Mouse (Mus musculus): ENCODE results near the gene Dhx34. TPM values are rescaled to one million over a fixed set of nuclear protein-coding genes. Genes with fewer than 3 reads are reported as not detected.
"Not testable (repeated sequence)": the region's sequence is repeated elsewhere in the genome, so short reads cannot be mapped to it uniquely, and the experiment has no call there.

Gene Dhx34
- total RNA-seq (2021) = 10 to 100 TPM; 10.7 to 12.5 TPM
- long read RNA-seq, full-length matches to known transcripts = 3 of 20 reads
- long read RNA-seq, partial matches to known transcripts = 8 of 20 reads
- long read RNA-seq, other reads (novel, unspliced or antisense) = 9 of 20 reads

DNA sequence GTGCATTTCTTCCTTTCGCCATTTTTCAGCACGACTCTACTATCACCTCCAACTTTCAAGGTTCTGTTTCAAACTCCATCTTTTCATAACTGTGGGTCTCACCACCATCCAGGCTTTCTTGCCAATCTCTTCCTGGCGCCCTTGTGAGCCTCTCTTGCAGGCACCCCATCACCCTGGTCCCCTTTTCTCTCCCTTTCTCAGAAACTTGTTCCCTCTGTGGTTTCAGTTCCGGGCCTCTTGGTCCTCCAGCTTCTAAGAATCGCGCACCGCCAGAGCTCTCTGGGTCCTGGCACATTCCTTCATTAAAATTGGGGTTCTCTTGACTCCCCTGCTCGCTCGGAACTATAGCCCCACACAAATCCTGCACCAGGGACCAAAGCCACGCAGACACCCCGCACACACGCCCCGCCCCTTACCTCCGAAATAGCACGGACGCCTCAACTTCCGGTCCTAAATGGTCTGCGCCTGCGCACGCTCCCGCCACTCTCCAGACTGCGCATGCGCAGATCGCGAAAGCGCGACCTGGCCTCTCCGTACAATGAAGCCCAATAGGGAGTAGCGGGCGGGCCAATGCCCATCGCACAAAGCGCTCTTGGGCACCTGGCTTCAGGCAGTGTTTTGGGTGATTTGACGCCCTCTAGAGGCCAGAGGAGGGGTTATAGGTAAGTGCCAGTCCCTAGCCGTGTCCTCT is at the start of gene Dhx34:
Dhx34 (minus strand) TSS at position 456 of the 691 bp plus-strand sequence.
- peak; percentile 92 to 97 for DNase-seq (ENCODE audit: low spot score in 2 of 2)

DNA sequence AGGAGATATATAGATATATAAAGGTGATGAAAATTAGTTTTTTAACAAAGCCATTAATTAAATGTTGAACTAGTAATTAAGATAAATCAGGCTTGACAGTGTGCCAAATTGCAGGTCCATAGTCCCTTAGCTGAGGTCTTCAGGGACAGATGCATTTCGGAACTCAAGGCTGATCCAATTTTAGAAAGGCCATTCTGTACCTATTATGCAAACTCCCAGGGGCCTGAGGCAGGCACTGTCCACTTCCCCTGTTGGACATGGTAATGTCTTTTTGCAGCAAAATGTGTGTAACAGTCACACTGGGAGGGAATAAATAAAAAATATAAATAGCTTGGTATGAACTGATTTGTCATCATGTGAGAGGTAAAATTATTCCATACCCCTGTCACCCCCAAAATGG is 49.3 kb upstream of the Dhx34 start:
- DNase-seq (ENCODE audit: low spot score in 2 of 2) = no peak

DNA sequence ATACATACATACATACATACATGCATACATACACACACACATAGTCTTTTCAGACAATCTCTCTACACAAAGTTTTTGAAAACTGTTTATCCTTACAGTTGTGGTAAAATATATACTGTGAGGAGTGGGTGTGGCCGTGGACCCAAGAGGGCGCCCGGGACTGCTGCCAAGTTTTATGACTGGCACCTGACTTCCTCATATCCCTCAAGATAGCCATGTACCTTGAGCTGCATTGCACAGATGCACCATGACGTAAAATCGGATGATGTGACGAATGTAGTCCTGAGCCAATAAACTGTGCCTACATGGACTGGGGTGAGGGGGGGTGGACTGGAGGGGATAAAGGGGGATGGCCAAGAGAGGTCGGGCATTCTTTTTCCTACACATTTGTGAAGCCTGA is 44.8 kb upstream of the Dhx34 start:
- not testable (repeated sequence) for DNase-seq (ENCODE audit: low spot score in 2 of 2)

DNA sequence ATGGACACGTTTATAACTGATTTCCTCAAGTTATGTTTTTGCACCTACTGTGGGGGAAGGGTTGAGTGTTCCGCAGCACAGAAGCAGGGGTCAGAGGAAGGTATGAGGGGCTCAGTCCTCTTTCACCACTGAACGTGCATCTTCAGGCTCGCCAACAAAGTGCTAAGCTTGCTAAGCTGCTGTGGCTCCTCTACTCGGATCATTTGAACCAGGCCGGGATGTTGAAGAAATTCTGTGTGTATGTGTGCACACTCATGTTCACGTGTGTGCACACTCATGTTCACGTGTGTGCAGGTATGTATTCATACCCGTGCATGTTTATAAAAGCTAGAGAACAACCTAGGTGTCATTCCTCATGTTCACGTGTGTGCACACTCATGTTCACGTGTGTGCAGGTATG is 44.0 kb upstream of the Dhx34 start:
- no peak for DNase-seq (ENCODE audit: low spot score in 2 of 2)

DNA sequence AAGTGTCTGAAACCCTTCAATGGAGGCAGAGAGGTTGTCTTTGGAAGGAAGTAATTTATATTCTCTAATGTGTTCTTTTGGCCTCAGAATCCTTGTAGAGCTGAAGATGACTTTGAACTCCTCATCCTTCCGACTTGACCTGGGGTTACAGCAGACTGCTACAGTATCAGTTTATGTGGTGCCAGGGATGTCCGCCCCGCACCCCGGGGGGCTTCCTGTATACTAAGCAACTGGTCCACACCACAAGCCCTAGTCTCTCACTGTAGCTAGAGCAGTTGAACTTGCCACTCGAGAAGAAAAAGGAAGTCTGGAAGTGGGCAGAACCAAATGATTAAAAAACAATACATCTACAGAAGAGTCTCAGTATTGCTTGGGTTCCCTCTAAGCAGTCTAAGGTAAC is 42.0 kb upstream of the Dhx34 start:
- no peak for DNase-seq (ENCODE audit: low spot score in 2 of 2)

DNA sequence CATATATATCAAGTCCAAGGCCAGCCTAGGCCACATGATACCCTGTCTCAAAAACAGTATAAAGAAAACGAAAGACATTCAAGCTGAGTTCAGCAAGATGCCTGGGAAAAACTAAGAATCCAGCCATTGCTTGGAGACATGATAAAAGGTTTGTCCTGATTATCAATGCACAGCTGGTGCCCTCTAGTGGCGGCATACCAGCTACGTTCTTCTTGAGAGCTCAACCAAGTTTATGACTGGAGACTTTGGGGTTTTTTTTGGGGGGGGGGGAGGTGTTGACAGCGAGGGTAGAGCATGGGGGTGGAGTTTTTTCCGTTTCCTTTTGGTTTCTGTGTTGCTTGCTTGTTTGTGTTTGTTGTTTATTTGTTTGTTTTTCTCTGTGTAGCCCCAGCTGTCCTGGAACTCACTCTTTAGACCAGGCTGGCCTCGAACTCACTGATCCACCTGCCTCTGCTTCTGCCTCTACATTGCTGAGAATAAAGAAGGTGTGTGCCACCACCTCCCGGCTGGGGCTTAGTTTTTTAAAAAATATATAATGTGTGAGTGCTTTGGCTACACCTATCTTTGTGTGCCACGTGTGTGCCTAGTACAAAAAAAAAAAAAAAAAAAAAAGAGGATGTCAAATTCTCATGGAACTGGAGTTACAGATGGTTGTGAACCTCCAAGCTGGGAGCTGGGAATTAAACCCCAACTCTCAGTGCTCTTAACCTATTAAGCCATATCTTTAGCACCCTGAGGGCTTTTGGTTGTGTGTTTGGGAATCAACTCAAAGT is 41.4 kb upstream of the Dhx34 start:
- peak; percentile 50 to 86 for DNase-seq (ENCODE audit: low spot score in 2 of 2)

DNA sequence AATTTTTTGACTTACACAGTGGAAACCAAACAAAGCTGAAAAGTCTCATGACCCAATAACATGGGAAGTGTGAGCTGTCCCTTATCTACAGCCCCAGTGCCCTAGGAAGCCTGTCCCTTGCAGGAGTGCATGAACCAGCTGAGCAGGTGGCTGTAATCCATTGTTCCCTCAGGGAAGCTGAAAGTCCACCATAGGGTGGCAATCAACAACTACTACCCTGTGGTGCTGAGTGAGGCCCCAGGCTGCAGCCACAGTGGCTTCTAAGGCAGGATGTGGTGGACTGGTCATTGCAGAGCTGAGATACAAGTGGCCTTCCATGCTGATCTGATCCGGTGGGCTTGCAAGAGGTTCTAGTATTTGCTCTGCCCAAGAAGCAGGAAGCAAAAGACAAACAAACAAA is 39.3 kb upstream of the Dhx34 start:
- DNase-seq (ENCODE audit: low spot score in 2 of 2) = no peak

DNA sequence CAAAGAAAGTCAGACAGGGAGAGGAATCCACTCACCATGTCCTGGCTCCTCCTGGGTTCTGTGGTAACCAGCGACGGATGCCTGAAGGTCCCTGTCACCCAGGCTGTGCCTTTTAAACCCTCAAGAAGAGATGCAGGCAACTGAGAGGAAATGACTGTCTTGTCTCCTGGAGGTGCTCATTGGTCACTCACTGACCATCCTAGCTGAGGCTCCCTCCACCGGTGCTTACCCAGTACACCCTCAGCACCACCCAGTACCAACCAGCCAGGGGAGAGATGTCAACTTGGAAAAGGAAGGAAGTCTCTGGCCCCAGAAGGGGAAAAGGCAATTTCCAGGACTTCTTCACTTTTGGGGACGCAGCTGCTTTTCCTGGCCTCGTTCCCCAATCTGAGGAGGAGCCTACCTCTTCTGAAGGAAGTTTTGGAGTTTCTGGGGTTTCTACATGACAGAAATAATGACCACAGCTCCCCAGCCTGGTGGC is 37.3 kb upstream of the Dhx34 start, which contains the start of gene C5ar1:
C5ar1 (minus strand) TSS at position 431 of the 481 bp plus-strand sequence.
- no peak for DNase-seq (ENCODE audit: low spot score in 2 of 2)

DNA sequence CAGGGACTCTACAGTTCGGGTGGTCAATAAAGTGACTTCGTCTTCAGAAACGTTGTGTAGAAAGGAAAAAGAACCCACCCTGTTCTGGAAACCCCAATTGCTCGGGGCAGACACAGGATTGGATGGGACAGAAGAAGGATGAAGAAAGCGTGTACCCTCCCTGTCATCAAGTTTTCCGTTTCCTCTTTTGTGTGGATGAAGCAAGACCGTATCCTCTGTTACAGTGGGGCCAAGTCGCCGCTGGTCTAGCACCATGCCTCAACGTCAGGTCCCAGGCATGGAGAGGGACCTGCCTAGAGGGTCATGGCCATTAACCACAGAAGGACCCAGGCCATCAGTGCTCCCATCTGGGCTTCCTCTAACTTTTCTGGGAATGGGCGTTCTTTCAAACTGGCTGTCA is 36.0 kb upstream of the Dhx34 start:
- DNase-seq (ENCODE audit: low spot score in 2 of 2) = no peak

DNA sequence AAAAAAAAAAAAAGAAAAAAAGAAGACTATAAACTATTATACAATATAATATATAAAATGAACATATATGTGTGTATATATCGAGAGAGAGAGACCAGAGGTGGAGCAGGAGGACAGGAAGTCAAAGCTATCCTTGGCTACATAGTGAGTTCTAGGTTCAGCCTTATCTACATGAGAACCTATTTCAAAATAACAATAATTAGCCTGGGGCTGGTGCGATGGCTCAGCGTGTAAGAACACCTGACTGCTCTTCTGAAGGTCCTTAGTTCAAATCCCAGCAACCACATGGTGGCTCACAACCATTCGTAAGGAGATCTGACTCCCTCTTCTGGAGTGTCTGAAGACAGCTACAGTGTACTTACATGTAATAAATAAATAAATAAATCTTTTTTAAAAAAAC is 34.1 kb upstream of the Dhx34 start:
- DNase-seq (ENCODE audit: low spot score in 2 of 2) = not testable (repeated sequence)

DNA sequence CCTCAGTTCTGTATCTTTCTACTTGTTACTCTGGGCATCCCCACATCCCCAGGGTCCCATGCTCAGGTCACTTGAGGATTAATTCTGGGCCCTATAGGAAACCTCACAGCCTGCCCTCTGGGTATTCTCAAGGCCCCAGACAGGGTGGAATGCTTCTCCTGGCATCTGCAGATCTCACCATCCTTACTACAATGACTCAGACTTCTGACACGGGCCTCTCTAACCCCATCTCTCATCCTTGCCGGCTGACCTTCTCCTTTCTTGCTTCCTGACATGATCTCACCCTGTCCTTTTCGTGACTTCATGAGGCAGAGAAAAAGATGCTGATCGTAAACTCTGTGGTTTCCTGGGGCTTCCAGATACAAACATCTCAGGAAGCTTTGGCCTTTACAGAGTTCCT is 32.4 kb upstream of the Dhx34 start:
- no peak for DNase-seq (ENCODE audit: low spot score in 2 of 2)

DNA sequence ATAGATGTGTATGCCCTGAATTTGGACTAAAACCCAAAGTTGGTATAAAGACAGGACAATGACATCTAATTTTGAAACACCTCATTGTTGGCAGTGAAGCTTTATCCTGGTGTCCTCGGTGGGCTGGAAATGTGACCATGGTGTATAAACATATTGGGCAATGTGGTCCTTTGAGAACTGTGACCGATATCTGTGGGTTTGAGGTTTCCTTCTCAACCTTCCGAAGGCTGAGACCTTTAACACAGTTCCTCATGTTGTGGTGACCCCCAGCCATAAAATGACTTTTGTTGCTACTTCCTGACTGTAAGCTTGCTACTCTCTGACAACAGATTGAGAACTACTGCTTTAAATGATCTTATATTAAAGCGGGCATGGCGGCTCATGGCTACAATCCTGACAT is 28.9 kb upstream of the Dhx34 start:
- no peak for DNase-seq (ENCODE audit: low spot score in 2 of 2)

DNA sequence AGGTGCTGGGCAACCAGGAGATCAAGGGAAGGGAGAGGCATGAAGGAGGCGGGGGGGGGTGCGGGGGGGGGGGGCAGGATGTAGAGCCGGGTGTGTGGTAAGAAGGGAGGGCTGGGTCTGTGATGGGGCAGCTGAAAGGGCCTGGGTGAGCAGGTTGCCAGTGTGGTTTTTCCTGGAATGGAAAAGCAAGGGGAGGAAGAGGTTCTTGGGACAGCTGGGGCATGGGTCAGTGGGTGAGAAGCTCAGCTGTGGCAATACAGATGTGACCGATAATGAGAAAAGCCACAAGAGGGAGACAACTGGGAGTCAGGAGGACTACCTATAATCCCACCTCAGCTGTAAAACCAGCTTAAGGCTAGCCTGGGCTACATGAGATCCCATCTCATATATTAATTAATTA is 24.1 kb upstream of the Dhx34 start:
- DNase-seq (ENCODE audit: low spot score in 2 of 2) = no peak

DNA sequence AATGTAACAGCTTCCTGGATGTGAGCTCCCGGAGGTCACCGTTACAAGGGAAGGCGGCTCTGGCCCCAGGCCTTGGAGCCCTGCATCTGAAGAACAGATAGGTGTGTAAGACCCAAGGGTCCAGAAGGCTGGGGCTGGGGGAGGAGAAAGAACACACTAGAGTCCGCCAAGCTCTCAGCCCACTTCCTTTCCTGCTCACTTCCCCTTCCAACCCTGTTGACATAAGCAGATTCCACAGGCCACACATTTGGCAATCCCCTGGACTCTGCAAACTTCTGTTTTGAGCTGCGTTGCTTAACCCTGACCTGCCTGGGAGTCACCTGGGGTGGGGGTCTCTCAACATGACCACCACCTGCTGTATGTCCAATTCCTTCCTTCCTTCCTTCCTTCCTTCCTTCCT is 22.2 kb upstream of the Dhx34 start, which contains the start of gene C5ar2:
C5ar2 (minus strand) TSS at position 88 of the 400 bp plus-strand sequence.
- DNase-seq (ENCODE audit: low spot score in 2 of 2) = no peak

DNA sequence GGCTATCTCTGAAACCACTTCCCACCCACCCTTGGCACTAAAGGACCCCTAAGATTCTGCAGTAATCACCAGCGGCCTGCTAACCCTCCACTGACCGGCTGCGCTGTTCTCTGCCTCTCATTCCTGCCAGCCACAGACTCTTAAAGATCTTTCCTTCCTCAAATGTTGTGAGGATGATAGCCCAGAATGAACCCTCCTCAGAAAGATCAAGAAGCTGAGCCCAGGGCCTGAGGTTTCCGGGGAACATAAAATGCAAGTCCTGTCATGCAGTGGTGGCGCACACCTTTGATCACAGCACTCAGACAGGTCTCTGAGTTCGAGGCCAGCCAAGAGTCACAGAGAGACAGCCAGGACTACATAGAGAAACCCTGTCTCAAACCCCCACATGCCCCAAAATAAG is 20.4 kb upstream of the Dhx34 start:
- no peak for DNase-seq (ENCODE audit: low spot score in 2 of 2)

DNA sequence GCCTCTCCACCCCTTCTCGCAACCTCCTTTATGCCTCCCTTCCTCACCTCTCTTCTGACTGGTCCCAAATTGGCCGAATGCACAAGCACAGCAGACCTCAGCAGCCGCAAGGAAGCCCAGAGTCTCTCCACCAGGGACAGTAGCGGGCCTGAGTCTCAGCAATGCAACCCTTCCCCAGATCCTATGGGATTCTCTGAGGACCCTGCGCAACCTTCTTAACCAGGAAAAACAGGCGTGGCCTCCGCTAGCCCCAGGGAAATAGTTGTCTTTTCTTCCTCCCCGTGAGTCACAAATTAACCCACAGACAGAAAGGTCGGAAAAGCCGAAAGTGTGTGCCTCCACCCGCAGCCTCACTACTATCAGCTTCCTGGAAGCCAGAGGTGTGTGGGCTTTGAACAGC is 19.9 kb upstream of the Dhx34 start:
- DNase-seq (ENCODE audit: low spot score in 2 of 2) = no peak

DNA sequence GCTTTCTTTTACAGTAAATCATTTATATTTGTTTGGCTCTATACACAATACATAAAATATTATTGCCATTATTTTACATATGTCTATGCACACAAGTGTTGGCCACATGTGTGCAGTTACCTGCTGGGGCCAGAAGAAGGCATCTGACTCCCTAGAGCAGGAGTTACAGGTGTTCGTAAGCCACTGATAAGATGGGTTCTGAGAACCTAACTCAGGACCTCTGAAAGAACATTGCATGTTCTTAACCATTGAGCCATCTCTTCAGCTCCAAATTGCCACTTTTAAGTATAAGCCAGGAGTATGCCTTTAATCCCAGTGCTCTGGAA is 19.1 kb upstream of the Dhx34 start:
- DNase-seq (ENCODE audit: low spot score in 2 of 2) = no peak

DNA sequence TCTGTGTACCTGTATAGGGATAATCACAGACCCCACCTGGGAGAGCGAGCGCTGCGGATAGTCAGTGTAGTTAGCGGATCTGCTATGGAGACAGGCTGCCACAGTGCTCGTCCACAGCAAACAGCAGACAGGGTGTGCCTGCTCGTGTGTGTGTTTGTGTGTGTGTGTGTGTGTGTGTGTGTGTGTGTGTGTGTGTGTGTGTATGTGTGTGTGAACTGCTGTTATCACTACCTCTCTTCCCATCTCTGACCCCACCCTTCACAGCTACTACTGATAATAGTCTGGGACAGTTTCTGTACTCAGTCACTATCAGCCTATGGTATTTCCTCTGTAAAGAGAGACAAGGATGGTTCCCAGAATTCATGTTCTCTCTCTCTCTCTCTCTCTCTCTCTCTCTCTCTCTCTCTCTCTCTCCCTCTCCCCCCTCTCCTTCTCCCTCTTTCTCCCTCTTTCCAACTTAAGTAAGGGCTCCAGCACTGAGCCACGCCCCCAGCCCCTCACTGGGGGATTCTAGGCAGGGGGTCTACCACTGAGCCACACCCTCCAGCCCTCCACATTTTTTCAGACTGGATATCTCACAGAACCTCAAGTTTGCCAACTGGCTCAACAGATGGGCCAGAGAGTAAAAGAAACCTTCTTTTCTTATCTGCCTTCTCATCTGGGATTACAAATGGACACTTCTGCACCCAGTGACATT is 18.6 kb upstream of the Dhx34 start:
- no peak for DNase-seq (ENCODE audit: low spot score in 2 of 2)

DNA sequence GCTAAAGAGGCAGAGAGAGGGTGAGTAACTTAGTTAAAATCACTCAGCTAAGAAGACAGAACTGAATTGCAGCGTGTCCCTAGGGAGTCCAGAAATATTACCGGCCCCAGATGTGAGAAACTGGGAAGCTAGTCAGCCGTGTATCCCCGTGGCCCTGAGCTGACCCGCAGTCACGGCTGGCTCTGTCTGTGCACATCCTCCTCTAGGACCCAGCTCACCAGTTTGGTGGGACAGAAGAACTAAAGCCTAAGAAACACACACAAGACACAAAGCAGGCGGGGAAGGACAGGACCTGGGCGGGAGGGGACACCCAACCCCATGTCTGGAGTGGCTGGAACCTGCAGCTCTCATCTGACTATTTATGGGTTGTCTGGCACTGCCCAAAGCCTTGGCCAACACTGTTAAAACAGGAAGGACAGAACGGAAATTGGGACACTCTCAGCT is 17.7 kb upstream of the Dhx34 start:
- no peak for DNase-seq (ENCODE audit: low spot score in 2 of 2)

DNA sequence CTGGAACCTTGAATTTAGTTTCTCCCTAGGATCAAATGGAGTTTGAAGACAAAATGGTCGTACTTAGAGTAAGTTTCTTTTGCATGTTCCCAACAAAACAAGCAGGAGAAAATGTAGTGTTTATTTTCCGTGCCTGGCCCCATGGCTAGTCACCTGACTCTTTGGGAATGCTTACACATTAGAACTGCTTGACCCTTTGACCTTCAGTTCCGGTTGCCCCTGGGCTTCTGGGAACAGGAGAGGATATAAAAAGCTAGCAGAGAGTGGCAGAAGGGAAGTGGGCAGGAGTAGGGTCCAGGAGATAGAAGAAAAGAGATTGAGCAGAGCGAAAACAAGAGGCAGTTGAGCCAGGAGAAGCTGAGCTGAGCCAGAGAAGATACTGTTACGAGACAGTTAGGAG is 8.0 kb upstream of the Dhx34 start:
- DNase-seq (ENCODE audit: low spot score in 2 of 2) = no peak

DNA sequence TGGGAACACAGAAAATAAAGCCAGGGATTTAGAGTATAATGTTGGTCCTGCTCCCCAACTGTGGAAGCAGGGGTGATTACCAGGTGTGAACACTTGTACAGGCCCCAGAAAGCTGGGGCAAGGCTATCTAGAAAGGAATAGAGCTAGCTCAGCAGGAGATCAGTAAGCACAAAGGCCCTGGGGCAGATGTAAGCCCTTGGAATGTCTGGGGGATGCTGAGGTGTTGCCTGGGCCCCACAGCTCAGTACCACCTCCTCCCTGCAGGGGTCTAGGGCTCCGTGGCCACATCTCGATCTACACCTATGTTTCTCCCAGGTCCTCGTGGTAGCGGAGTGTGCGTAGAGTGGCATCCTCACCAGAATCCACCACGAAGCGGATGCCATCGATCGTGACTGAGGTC is 7.9 kb downstream of the Dhx34 start:
- DNase-seq (ENCODE audit: low spot score in 2 of 2) = no peak

DNA sequence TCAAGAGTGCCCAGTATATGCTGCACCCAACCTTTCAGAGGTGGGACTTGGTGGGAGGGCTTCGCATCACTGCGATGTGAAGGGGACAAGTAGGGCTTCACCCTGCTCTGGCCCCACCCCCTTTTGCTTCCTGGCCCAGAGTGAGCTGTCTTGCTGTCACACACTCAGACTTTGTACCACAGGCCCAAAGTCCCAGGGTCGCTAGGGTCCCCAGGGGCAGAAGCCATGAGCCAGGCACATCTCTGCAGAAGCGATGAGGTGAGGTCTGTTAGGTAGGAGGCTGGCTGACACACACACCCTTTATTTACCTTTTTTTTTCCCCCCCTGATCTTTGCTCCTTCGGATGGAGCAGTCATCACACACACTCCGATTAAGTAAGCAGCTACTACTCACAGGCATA is 8.6 kb downstream of the Dhx34 start:
- no peak for DNase-seq (ENCODE audit: low spot score in 2 of 2)

Data from layer of hippocampus, adult 18-20 months (tissue).